14 mouse cellular contexts compared by ENCODE assay signal in the genomic region with DNA sequence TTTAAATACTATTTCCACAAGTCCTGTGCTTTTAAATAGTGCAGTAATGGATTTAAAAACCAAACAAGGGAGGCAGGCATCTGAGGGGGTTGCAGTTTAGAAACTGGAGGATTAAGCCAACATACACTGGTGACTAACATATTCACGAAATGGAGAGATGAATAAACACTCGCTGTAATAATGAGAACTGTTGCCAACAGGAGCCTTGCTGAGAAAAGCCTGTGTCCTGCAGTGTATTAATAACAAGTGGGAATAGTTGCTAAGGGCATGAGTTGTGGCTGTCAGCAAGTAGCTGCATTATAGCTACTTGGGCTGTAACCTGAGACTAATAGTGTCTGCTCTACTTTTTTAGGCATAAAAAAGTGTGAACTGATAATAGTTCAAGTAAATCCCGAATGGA.
DNase-seq lines count a peak whose midpoint lies in the region; ATAC-seq and TF ChIP-seq lines count a peak whose summit lies in the region.
"Had no signal": no experiment of that assay in that cellular context is flagged by ENCODE, and none has a peak within 500 bp of the region (broad histone marks: within the 10 kb centered on the region; RNA-seq: fewer than 3 reads in every experiment).

No protein-coding gene starts in this region.

- H3K27me3 ChIP-seq in hindbrain, postnatal 0 days (ENCODE audit: insufficient read depth, low read length), result no peaks in the 10 kb centered on the region
- no peaks in the 10 kb centered on the region for H3K27me3 ChIP-seq in hindbrain, embryonic 11.5 days (ENCODE audit: control insufficient read depth, insufficient read depth, low read length)

- TF ChIP-seq CTCF in hindbrain, postnatal 0 days (IDR thresholded peaks at IDR 0.05; ENCODE audit: low read depth), result no peak

- no peak for ATAC-seq in hindbrain, postnatal 0 days
- no peak for ATAC-seq in hindbrain, embryonic 11.5 days (ENCODE audit: low FRiP score)
- ATAC-seq: activated CD4-positive, CD25-positive, alpha-beta regulatory T cell, adult 4 months; inflammation-experienced regulatory T-cells, adult 6 months; liver, postnatal 0 days had no signal

- peak; percentile 49 for DNase-seq in hindbrain, postnatal 0 days (ENCODE audit: low spot score)
- no peak for DNase-seq in hindbrain, embryonic 11.5 days (ENCODE audit: low spot score)
- DNase-seq in 3134 (ENCODE audit: extremely low read depth, insufficient read length, low spot score), result peak; percentile 4
- peak; percentile 29 for DNase-seq in MN1 (ENCODE audit: low spot score)
- peak; percentile 51 for DNase-seq in forelimb bud, embryonic 11.5 days (ENCODE audit: low read depth, low spot score)
- DNase-seq in thymus, postnatal 10 days (ENCODE audit: low spot score in 2 of 2), result no peak
- DNase-seq in urinary bladder, adult 2 months (ENCODE audit: low spot score), result no peak
- no peak for DNase-seq in kidney, postnatal 4 days
- DNase-seq: cerebellum, adult 9-10 months; gastrocnemius, postnatal 25 days; kidney, postnatal 25 days; liver, postnatal 0 days had no signal

- no peak overlapping the region for H3K9ac ChIP-seq in hindbrain, postnatal 0 days (replicated peaks; ENCODE audit: low read length)
- H3K9ac ChIP-seq in hindbrain, embryonic 11.5 days (ENCODE audit: low read depth, low read length), result no peak overlapping the region
- H3K9ac ChIP-seq: liver, postnatal 0 days had no signal

- H3K4me2 ChIP-seq in hindbrain, postnatal 0 days (ENCODE audit: low read depth, low read length), result 0 out of 2 replicates have a peak overlapping the region, but pooled peaks have one; percentile 3
- H3K4me2 ChIP-seq in hindbrain, embryonic 11.5 days (replicated peaks; ENCODE audit: low read depth, low read length), result no peak overlapping the region

- WGBS in hindbrain, postnatal 0 days, result 34% methylated on average over 3 of the region's 3 CpGs
- 57% methylated on average over 3 of the region's 3 CpGs for WGBS in hindbrain, embryonic 11.5 days

- no peaks in the 10 kb centered on the region for H3K4me1 ChIP-seq in hindbrain, postnatal 0 days (ENCODE audit: insufficient read depth, low read length)
- no peaks in the 10 kb centered on the region for H3K4me1 ChIP-seq in hindbrain, embryonic 11.5 days (replicated peaks; ENCODE audit: control insufficient read depth, insufficient read depth, low read length)

- no peaks in the 10 kb centered on the region for H3K36me3 ChIP-seq in hindbrain, postnatal 0 days (ENCODE audit: insufficient read depth, low read length)
- no peaks in the 10 kb centered on the region for H3K36me3 ChIP-seq in hindbrain, embryonic 11.5 days (ENCODE audit: control insufficient read depth, insufficient read depth, low read length)

- no peak overlapping the region for H3K27ac ChIP-seq in hindbrain, postnatal 0 days
- no peak overlapping the region for H3K27ac ChIP-seq in hindbrain, embryonic 11.5 days (ENCODE audit: low read depth, low read length)

- H3K4me3 ChIP-seq in hindbrain, postnatal 0 days (ENCODE audit: low read length), result no peak overlapping the region
- H3K4me3 ChIP-seq in hindbrain, embryonic 11.5 days (ENCODE audit: low read depth, low read length), result no peak overlapping the region

- H3K9me3 ChIP-seq in hindbrain, postnatal 0 days (ENCODE audit: low read length), result no peaks in the 10 kb centered on the region
- H3K9me3 ChIP-seq in hindbrain, embryonic 11.5 days (ENCODE audit: control insufficient read depth, low read length), result no peaks in the 10 kb centered on the region

Comparison
In these comparisons a context has a peak if more than half of its experiments do, and no peak if none do; other contexts are left out.
1. DNase-seq: peak in hindbrain, postnatal 0 days (single experiment), 3134 (single experiment), MN1 (single experiment) and forelimb bud, embryonic 11.5 days (single experiment); none in hindbrain, embryonic 11.5 days (single experiment), thymus, postnatal 10 days (0 of 2), urinary bladder, adult 2 months (single experiment) and kidney, postnatal 4 days (0 of 2).